Mouse (Mus musculus) lung, adult 2 months (tissue): ENCODE data around the gene Ccdc78. TPM values are rescaled to one million over a fixed set of nuclear protein-coding genes. Genes with fewer than 3 reads are reported as not detected.

ENCODE experiments used
- DNase-seq: peaks from one replicate; pipeline ENCODE4 v3.0.0; 2022
- H3K4me1 ChIP-seq: fragments of 200-500 bp; 2 replicates; pipeline ENCODE4 v1.6.1; 2011; ENCODE audit warnings: low read length; ENCODE audit not compliant: control insufficient read depth, insufficient read depth
- H3K4me3 ChIP-seq: fragments of 200-500 bp; replicated peaks from 2 replicates; pipeline ENCODE3; 2011; ENCODE audit warnings: low read depth, mild to moderate bottlenecking, control low read depth, low read length; ENCODE audit errors: extremely low read depth
- CTCF ChIP-seq: fragments of 200-500 bp; IDR thresholded peaks from 2 replicates; pipeline ENCODE4 v1.5.1; 2011; ENCODE audit warnings: mild to moderate bottlenecking, low read length, control low read depth; ENCODE audit not compliant: insufficient read depth
- POLR2A ChIP-seq: fragments of 200-500 bp; IDR thresholded peaks from 2 replicates; pipeline ENCODE4 v1.6.1; 2011; ENCODE audit warnings: low read depth, mild to moderate bottlenecking, control low read depth, low read length, borderline replicate concordance; ENCODE audit errors: extremely low read depth
- WGBS: fragments of 180-500 bp; shearing (Covaris S2); methylation state at CpG from one replicate; pipeline ENCODE4 v1.1.7; 2018; 5-methylcytosine and 5-hydroxymethylcytosine counted together
- polyA plus RNA-seq: library from polyadenylated mRNA; depleted of rRNA; stranded (reverse); fragments of >200 nt; gene quantifications from 2 replicates; pipeline ENCODE4 v1.2.3, GENCODE M21; 2012

Ccdc78 gene
- polyA plus RNA-seq, 1 experiment, result 15.6 TPM

DNA sequence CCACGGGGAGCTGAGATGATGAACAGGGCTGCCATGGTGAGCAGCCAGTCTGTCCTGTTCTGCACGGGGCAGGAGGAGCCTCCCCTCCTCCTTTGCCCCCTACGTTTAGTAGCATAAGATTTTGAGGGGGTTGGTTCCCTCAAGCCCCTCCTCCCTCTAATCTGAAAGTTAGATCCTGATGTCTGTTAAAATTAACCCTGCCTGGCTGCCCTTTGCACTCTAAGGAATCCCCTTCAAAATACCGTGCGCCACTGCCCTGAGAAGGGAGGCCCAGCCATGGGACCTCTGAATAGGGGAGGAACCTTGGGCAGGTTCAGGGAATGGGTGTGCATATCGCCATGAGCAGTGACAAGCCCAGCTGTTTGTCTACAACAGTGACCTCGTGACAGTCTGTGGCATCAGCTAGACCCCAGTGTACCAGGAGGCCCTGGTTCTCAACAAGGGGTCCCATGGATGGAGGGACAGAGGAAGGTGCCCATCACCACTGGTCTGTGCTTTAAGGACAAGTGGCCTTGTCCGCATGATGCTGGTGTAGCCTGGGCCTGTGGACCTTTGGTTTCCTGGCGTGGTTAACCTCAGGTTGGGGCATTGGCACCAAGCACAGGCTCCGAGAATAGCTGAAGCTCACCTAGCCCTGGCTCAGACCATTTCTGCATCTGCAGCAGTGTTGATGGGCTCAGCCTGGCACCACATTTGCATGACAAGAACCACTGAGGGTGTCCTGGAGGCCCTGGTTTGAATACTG is 10.9 kb upstream of the Ccdc78 start:
- TF ChIP-seq CTCF (no peak), POLR2A (no peak)
- Histone ChIP-seq H3K4me3 (no peak overlapping the region), H3K4me1 (peaks cover 4% of the 10 kb centered on the region; the same call in 1 of the 2 replicates)
- WGBS, result 82% methylated on average over 10 of the region's 10 CpGs
- DNase-seq, result no peak

DNA sequence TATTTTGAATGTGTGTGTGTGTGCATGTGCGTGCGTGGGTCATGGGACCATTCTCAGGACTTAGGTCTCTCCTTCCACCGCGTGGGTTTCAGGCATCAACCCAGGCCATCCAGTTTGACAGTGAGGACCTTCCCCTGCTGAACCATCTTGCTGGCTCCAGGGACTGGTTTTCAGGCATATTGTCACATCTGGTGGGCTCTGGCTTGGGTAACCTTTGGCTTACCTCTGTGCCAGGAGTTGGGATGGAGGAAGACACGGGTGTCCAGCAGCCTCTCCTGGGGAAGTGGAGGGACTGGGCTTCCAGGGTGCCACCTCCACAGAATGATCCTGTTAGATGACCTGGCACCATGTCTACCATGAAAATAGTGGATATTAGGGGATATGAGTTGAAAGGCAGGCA is 8.4 kb upstream of the Ccdc78 start:
- H3K4me1 ChIP-seq, result peaks cover 4% of the 10 kb centered on the region; the same call in 1 of the 2 replicates
- 88% methylated on average over 5 of the region's 5 CpGs for WGBS
- TF ChIP-seq CTCF (no peak), POLR2A (no peak)
- H3K4me3 ChIP-seq, result no peak overlapping the region
- no peak for DNase-seq

DNA sequence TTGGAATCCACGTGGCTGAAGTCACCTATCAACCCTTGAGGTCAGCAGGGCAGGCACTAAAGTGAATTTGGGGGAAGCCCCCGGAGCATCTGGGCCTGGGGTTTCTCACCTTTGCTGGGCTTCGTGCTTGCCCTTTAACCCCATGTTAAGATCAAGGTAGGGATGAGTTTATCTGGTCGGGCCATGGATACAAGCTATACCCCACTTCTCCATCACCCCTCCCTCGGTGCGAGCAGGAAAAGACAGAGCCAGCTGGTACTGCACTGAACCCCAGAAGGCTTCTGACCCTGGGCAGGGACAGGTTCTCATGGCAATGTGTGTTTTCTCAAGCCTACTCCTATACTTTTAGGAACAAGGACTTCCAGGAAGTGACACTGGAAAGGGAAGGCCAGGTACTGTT is 5.0 kb upstream of the Ccdc78 start:
- Histone ChIP-seq H3K4me3 (no peak overlapping the region), H3K4me1 (0 out of 2 replicates have a peak, but pooled peaks cover 5% of the 10 kb centered on the region)
- DNase-seq, result no peak
- no peak for TF ChIP-seq POLR2A
- TF ChIP-seq CTCF, result no peak
- 74% methylated on average over 6 of the region's 6 CpGs for WGBS

DNA sequence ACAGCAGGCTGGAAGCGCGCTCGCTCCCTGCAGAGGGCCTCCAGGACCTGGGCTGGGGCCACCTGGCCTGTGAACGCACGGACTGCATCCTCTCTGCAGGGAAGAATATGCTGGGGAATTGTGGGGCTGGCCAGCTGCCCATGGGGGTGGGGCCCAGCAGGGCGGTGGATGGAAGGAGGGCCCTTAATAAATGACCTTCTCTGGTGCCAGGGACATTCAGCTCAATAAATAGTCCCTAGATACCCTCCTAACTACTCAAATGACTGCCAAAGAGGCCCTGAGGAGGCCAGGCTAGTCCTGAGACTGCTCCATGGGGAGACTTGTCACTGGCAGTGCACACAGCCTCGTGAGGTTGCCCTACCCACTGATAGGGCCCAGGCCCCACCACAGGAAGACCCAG is 3.3 kb upstream of the Ccdc78 start:
- TF ChIP-seq CTCF (no peak), POLR2A (no peak)
- no peak for DNase-seq
- 63% methylated on average over 7 of the region's 7 CpGs for WGBS
- 0 out of 2 replicates have a peak, but pooled peaks cover 5% of the 10 kb centered on the region for H3K4me1 ChIP-seq
- H3K4me3 ChIP-seq, result no peak overlapping the region

DNA sequence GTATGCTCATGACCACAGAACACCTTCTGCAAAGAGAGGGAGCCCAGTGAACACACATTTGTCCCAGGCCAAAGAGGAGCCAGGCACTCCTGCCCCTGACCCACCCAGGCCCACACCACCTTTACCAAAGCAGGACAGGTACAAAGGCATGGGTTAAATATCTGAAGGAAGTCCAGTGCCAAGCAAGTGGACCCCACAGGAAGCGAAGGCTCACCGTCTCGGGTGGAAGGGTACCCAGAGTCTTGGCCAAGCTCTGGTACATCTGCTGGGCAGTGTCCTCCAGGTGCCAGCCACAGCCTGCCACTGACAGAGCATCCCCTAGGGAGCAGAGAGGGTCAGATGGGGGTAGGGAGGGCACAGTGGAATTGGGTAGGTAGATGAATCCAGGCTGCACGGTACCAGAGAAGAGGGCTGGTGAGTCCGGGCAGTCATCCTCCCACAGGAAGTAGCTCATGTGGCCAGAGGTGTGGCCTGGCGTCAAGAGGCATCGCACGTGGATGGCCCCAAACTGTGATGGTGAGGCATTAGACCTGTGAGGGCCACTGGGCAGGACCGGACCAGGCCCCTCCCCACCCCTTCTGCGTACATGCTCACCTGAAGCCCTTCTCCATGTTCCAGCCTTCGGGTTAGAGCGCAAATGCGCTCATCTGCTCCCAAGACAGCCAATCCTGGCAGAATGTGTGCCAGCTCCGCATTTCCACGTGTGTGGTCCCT is 2.4 kb upstream of the Ccdc78 start:
- TF ChIP-seq POLR2A (no peak), CTCF (no peak)
- Histone ChIP-seq H3K4me1 (0 out of 2 replicates have a peak, but pooled peaks cover 5% of the 10 kb centered on the region), H3K4me3 (no peak overlapping the region)
- WGBS, result 62% methylated on average over 15 of the region's 15 CpGs
- DNase-seq, result no peak

DNA sequence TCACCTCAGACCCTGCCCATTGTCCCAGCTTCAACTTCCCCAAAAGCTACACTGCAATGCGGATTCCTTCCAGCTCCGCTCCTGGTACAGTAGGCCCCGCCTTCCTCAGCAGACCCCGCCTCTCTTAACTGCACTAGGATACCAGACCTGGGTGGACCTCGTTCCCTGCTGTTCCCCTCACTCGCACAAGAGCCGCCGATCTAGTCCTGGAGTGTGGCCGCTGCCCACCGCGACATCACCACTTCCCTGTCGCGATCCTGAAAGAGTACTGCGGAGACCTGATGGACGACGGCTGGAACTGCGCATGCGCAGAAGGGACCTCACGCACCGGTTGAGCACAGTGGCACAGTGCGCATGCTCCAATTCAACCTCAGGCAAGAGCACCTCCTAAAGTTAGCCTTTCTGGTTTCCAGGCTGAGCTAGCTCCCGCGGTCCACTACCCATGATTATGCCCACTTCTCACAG is 1.1 kb upstream of the Ccdc78 start, which contains the start of gene Haghl:
Haghl (minus strand) TSS at position 393 of the 465 bp plus-strand sequence.
- peak within 1 kb of the TSS; percentile 70 for H3K4me3 ChIP-seq
- TF ChIP-seq CTCF (no peak), POLR2A (peak; percentile 85; the same call in 1 of the 2 replicates)
- 0 out of 2 replicates have a peak, but pooled peaks cover 5% of the 10 kb centered on the region for H3K4me1 ChIP-seq
- peak; percentile 95 for DNase-seq
- WGBS, result under 1% methylated on average over 23 of the region's 23 CpGs

DNA sequence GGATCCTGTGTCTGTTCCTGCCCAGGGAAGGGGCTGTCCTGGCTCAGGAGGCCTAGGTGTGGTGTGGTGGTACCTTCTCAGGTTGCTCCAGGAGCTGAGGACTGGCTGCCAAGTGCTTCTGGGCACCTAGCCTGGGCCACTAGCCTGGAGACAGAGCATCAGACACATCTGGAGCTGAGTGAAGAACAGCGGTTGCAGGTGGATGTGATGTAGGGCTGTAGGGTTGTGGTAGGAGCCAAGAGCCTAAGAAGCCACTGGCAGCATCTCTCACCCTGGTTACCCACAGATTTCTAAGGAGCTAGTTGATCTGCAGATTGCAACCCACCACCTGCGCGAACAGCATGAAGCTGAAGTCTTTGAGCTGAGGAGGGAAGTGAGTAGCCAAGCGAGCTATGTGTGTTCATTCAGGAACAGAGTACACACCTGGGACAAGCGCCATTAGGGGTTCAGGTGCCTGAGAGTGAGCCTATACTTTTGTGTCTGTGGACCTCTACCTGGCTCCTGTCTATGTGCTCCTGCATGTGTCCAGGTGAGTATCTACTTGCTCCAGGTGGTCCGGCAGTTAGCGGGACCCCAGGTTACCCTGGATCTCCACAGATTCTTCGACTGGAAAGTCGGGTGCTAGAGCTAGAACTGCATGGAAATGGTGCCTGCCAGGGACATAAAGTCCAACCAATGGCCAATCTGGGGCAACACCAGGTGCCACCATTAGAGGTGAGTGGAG is 563 bp downstream of the Ccdc78 start:
- WGBS, result 88% methylated on average over 9 of the region's 9 CpGs
- TF ChIP-seq CTCF (no peak), POLR2A (no peak)
- no peak for DNase-seq
- no peak overlapping the region for H3K4me3 ChIP-seq
- H3K4me1 ChIP-seq, result peaks cover 8% of the 10 kb centered on the region; the same call in 1 of the 2 replicates

DNA sequence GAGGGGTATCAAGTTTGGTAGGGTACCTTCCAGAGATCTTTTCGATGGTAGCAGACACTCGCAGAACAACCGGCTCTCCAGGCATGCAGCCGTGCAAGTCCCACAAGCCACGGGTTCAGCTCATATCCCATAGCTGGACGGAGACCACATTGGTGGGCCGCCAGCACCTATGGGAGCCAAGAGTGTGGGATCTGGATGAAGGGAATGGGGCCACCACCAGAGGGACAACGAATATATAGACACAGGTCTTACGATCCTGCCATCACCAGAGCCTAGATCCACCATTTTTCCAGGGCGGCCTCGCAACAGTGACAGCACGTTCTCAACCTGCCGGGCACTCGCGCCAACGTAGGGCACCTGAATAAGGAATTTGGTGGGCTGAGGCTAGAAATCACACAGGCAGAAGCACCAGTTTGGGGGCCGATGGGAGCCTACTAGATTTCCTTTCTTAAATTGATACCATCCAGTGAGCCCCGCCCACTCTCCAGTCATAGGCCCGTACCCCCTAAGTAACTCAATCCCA is 5.0 kb downstream of the Ccdc78 start:
- TF ChIP-seq POLR2A, result peak; percentile 5; the same call in 1 of the 2 replicates
- no peak for TF ChIP-seq CTCF
- H3K4me1 ChIP-seq, result peaks cover 10% of the 10 kb centered on the region
- WGBS, result 22% methylated on average over 19 of the region's 19 CpGs
- DNase-seq, result no peak
- H3K4me3 ChIP-seq, result peak overlapping the region; percentile 62
